Mouse (Mus musculus) kidney, adult 11 months (tissue): ENCODE data around the gene Fxyd4.

Experiments used
- DNase-seq: peaks from one replicate; pipeline ENCODE4 v3.0.0; 2022

The Fxyd4 gene

DNA sequence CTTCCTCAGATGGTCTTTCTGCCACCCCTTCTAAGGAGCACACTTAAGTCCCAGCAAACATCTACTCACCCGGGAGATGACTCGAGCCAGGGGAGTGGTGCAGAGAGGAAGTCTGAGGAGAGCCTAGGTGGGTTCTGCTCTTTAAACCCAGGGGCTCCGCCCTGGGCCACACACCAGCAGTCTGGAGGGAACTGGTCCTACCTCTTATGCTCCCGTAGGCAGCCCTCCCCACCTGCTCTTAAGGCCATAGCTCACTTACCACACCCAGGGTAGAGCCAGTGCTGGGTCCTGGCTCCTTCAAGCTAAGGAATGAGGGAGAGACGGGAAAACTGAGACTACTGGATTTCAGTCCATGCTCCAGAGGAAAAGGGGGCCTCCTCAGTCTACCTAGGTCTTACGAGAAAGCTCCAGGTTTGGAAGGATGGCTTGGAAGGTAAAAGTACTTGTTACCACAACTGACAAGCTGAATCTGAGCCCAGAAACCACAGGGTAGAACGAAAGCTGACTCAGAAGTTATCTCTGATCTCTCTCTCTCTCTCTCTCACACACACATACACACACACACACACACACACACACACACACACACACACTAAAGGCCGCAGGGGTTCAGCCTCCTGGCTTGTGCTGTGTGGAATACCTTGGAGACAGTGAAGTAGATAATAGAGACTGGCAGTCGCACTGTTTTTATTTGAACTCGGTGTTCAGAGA is at the start of gene Fxyd4:
Gene Fxyd4 (minus strand): TSS at position 471 of the 711 bp plus-strand sequence.
- DNase-seq = peak; percentile 40

DNA sequence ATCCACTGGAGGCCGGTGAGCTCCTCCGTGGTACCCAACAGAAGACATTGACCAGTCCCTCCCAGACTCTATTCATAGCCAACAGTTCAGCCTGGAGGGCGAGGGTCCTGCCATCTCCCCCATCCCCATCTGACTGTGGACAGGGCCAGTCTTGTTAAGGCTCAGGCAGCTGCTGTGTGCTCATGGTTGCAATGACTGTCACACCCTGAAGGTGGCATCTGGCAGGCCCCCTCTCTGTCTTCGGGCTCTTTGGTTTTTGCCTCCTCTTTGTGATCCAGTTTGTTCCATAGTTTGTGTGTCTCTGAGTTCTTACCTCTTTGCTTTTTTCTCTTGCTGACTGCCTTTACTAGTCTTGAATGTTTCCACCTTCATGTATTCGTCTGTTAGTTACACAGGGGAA is 49.7 kb upstream of the Fxyd4 start:
- no peak for DNase-seq

DNA sequence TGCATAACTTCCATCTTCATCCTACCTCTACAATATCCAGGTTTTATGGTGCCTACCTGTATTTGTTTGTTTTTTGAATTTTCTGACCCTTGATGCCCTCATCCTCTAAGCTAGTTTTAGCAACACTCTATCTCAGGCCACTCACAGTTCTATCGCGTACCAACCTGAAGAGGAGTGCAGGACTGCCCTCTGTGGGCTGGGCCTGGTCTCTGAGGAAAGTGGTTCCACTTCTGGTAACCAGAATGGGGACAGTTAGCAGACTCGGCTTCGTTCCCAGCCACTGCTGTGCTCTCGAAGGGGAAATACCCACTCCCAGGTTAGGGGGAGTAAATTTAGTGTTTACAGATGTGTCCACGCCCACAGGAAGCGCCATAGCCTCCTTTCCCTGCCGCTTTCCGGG is 29.2 kb upstream of the Fxyd4 start:
- DNase-seq = peak; percentile 8

DNA sequence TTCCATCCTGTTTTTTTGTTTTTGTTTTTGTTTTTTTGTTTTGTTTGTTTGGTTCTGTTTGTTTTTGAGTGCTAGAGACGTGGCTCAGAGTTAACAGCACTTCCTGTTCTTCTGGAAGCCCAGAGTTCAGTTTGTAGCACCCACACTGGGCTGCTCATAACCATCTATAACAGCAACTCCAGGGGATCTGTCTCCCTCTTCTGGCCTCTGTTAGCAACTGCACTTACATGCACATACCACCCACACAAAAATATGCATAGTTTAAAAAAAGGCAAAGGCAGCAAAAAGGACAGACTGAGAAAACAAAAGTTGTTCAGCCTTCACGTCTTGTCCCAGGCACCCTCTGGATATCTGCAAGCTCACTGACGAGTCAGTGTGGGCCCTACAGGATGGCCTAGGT is 25.7 kb upstream of the Fxyd4 start:
- no peak for DNase-seq

DNA sequence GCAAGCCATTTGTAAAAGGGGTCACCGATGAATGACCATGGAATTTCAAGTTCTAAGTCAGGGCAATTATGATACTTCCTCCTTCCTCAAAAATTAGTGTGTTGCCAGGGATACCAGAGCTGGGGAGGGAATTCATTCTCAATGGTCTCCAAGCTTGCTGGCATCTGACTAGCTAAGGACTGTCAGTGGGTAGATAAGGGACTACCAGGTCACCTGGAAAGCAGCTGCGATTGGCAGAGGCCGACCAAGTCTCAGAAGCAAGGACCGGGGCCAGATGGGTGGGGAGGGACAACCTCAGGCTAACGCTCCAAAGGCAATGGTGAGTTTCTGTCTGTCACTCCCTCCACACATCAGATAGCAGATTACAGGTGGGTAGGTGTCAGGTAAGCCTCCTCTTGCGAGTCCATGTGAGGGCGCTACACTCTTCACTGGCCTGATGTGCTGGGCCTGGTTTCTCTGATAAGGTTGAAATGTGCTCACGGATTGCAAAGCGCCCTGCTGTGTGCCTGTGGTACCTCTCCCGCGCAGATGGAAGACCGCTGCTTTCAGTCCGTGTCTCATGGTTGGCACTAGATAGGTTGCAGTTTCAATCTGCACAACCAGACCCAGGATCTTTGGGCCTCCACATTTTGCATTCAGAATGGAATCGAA is 19.5 kb upstream of the Fxyd4 start:
- DNase-seq = peak; percentile 31

DNA sequence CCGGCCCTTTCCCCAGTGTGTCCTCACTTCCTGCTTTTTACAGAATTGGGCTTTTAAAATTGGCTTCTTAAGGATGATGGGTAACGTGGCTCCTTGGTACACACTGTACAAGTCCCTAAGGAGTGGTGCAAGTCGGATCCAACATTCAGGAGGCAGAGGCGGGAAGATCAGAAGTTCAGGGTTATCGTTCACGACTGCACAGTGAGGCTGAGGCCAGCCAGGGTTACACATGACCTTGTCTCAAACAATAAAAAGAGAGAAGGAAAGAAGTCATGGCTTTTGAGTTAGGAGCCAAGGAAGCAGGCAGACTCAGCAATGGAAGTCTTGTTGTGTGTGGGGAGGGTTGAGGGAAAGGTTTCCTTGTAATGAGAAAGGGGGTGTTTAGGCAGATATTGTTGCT is 18.7 kb upstream of the Fxyd4 start:
- DNase-seq = no peak

DNA sequence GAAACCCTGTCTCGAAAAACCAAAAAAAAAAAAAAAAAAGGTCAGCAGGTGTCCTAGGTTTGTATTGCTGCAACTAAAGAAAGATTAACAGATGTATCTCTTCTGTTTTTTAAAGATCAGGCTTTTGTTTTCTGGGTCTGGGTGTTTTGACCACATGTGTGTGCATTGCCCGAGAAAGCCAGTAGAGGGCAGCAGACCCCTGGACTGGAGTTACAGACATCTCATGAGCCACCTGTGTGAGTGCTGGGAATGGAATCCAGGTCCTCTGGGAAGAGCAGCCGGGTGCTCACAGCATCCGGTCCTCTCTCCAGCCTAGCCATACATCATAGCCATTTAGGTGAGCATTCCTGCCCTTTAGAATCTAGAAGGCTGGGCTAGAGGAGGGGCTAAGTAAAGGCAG is 14.8 kb upstream of the Fxyd4 start:
- DNase-seq = no peak

DNA sequence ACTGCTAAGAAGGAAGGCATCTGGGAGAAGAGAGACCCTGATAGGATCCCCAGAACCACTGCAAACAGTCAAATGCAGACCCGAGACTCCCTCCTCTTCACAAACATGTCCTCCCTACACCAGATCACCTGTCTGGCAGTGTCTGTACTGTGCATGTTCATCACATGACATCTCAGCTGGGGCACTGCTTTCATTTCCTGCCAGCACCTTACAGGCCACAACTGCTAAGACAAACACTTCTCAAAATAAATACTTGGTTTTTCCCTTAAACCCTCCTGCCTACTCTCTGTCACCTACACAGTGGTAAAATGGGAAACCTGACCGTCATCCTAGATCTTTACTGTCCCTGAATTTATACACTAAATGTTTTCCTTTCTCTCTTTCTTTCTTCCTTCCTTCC is 6.4 kb upstream of the Fxyd4 start:
- DNase-seq = no peak

DNA sequence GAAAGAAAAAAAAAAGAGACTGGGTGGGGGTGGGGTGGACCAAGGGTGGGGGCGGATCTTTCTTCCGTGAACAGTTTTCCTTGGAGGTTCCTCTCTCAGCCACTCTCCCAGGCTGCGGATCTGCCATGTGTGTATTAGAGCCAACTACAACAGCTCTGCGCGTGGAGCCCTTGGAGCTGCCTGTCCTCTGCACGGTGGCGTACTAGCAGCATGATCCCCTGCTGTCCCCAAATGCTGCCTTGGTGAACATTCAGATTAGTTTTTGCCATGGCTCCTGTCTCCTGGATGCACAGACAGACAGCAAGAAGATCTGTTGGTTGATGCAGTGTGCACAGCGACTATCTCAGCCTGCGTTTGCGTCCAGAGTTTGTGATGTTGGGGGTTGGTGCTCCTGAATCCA is 5.3 kb upstream of the Fxyd4 start:
- no peak for DNase-seq

DNA sequence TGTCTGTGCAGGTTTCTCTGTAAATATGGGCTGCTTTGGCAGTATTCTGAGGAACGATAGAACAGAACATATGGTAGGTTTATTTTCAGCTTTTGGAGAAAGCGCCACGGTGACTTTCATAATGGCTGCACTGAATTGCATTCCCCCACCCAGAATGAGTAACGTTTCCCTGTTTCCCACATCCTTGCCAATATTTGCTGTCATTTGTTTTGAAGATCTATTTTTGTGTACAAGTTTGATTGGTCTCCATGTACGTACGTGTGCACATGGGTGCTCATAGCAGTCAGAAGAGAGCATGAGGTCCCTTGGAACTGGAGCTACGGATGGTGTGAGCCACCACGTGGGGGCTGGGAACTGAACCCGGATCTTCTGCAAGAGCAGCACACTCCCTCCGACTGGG is 1.5 kb upstream of the Fxyd4 start:
- DNase-seq = no peak

DNA sequence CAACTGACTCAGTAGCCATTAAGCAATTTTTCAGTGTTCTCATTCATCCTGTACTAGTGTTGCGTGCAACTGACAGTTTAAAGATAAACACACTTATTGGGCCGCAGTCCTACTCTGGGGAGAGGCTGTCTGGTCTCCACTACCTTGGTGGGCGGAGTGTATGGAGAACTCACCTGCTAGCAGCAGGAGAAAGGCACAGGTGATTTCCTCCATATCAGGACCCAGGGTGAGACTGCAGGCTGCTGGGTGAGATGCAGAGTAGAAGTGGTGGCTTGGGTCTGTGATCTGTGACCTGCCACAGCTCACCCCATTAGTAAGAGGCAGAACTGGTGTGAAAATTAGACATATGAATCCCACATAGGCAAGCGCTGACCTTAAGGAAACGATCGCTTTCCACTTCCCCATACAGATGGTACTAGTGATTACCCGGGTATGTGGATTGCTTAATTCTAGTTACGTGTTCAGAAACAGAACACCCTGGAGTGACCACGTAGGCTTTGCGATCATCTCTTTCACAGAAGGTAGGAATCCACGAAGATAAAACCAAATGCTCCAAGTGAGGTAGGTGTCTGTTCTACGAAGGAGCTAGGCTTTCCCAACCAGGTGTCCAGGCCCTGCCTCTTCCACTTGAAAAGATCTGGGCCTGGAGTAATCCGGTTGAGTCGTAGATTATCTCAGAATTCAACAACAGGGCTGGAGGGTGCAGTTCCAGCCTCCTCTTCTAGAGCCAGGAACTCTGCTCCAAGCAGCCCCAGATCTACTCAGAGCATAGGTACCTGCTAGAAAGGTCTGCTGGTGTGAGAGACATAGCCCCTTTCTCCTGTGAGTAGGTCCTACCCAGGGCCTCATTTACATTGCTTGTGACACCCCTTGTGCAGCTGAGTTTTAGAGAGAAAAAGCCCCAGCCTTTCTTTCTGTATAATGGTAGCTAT is 1.5 kb downstream of the Fxyd4 start:
- no peak for DNase-seq

DNA sequence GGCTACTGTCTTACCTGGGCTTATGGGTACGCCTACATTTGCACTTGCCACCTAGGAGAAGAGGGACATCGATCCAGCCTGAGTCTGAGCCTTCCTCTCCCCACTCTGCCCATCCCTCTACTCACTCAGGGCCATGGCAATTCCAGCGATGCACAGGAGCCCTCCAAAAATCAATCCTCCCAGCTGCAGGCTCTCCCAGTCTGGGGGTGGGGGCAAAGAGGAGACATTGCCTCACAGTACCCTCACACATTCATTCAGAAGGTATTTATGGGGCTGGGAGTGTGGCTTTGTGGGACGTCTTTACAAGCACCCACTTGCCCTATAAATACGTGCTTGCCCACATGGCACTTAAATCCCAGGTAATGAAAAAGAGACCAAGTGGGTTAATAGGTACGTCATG is 3.2 kb downstream of the Fxyd4 start:
- no peak for DNase-seq

DNA sequence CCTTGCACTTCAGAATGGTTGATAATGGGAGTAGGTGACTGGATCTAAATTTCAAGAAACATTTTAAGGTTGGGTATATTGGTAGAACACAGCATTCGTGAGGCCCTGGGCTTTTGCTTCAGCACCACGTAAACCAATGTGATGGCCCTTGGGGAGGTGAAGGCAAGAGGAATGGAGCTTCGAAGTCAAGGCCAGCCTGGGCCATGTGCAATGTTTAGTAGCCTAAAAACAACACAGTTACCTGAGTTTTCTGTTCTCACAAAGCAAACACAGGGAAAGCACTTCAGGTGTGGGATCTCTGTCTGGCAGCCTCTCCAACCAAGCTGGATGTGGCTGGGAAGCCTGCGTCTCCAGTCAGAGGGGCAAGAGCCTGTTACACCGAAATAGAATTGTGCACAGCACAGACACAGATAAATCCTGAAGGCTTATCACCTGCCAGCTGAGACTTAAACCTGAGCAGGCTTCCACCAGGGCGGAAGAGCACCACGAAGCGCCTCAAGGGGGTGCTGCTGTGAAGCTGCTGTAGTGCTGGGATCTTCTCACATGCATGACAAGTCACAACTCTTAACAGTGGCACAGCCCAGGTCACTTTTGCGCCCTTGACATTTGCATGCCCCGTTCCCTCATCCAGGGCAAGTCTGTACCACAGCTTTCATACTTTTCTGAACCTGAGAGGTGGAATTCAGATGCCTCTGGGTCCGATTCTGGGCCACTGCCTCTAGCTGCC is 5.0 kb downstream of the Fxyd4 start:
- peak; percentile 20 for DNase-seq

DNA sequence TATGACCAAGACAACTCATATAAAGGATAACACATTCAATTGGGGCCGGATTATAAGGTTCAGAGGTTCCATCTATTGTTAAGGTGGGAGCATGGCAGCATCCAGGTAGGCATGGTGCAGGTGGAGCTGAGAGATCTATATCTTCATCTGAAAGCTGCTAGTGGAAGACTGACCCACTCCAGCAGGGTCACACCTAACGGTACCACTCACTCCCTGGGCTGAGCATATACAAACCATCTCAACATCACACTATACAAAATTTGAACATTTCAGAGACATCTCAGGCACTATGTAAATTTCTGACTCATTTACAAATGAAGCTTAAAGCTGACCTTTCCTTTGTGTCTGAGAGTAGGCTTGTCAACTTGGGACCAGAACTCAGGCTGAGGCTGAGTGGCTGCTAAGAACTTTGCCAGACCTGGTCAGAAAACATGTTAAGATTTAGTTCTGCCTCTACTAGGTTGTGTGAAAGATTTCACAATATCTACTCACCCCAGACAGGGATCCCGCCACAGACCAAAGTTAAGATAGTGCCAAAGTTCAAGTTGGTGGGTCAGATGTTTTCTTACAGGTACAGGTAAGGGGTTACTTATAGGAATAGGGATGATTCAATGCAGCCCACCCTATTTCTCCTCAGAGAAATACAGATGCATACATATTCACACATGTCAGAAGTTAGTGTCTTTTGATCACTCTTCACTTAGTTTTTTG is 7.4 kb downstream of the Fxyd4 start:
- DNase-seq = no peak

DNA sequence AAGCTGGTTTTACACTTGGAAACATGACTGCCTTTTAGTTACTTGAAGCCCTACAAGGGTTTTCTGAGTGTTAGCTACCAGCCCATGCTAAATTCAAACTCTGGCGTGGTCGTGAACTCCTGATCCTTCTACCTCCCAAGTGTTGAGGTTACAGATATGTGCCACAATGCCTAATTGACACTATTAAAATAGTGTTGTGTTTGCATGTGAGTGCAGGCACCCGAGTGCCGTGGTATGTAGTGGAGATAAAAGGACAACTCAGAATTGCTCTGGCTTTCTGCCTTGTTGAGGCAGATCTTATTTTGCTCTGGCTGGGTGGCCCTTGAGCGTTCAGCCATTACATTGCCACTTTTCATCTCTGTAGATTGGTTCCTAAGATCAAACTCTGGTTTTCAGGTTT is 8.7 kb downstream of the Fxyd4 start:
- DNase-seq = no peak

DNA sequence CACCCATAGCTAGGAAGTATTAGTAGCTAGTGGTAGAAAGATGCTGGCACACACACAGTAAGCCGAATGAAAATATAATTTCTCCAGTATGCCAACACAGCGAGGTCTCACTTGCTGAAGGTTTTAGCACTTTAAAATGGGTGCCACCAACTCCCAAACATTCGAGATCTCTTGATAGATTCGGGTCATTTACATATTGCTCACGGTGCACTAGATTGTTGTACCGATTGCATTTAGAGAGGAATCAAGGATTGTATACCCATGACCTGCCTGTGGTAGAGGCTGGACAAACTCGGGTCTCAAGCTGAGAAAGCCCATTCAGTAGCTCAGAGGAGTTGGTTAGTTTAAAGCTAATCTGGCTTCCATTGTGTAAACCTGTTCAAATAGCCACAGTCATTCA is 9.5 kb downstream of the Fxyd4 start:
- DNase-seq = no peak

DNA sequence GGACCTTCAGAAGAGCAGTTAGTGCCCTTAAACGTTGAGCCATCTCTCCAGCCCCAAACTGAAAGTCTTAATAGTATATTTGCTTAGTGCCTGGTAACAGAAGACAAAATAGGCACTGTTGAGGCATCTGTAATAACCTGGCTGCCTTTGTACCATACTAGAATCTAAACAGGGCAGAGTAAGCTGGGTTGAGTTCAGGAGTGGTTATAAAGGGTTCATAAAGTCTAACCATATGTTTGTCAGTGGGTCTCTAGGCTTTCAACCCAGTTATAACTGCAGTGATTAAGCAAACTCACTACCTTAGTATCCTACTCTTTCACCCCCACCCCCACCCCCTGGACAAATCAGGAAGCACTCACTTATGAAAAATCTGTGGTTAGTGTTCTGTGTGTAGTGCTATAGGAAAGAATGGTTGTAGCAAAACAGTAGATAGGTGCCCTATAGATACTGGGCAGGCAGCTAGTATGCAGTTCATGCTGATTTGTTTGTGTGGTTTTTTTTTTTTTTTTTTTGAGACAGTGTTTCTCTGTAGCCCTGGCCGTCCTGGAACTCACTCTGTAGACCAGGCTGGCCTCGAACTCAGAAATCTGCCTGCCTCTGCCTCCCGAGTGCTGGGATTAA is 10.5 kb downstream of the Fxyd4 start:
- no peak for DNase-seq

DNA sequence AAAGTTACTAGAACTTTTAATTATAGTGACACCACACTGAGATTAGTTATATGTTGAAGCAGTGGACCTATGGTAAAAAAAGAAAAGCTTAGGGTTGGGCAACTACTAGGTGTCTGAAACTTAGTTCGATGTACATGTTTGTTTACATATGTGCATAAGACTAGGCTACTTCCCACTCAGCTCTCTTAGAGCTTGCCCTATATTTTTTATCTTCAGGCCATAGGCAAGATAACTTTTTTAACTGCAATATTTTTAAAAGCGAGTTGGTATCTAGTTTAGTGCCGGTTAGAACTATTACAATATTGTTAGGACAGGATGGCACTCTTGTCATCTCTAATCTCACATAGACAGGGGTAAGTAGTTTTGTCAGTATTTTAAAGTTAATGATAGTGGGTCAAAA is 15.5 kb downstream of the Fxyd4 start:
- DNase-seq = no peak

DNA sequence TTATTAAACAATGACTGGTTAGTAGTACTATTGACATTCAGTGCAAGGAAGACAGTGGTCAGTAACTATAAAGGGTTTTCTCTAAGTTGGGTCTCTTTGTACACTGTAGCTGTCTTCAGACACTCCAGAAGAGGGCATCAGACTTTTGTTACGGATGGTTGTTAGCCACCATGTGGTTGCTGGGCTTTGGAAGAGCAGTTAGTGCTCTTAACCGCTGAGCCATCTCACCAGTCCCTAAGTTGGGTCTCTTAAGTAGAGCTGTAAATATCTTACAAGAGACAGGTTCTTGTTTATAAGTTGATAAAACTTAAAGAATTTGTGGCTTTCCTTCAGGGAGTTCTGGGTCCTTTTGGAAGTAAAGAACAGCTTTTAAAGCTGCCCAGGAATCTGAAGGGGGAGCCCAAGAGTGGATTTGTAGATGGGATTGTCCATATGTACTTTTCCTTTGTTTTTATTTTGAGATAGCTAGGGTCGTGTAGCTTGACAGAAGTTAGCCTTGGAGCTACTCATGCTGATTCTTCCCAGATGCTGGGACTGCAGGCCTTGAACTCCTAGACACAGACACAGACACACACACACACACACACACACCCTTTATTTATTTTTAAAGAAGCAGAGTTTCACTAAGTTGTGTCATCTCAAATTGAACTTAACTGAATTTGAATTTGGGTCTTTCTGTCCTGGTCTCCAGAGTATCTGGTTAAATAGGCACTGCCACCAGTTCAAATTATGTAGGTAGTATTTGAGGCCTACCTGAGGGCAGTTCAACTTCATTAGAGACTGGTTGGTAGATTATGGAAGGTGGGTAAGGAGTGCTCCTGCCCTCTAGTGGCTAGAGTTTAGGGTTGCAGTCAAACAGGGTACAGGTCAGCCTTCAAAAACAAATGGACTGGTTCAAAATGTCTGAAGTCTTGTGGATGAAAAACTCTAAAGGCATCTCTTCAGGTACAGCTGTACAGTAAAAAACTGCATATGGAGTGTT is 16.5 kb downstream of the Fxyd4 start:
- peak; percentile 47 for DNase-seq

DNA sequence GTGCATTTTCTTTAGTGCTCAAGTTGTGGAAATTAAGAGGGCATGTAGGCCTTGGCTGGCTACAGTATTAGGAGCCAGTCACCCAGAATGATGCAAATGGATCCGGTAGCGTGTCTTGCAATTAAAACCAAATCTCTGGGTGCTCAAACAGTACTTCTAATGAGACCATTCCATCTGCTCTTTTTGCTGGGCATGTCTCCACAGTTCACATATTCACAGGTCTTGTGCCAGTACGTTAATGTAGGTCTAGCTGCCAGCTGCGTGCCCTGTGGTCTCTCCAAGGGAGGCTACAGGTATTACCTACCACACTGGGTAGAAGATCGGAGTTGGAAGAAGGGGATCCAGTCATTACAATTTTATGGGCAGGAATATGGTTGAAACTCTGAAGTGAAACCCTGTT is 19.4 kb downstream of the Fxyd4 start:
- no peak for DNase-seq

DNA sequence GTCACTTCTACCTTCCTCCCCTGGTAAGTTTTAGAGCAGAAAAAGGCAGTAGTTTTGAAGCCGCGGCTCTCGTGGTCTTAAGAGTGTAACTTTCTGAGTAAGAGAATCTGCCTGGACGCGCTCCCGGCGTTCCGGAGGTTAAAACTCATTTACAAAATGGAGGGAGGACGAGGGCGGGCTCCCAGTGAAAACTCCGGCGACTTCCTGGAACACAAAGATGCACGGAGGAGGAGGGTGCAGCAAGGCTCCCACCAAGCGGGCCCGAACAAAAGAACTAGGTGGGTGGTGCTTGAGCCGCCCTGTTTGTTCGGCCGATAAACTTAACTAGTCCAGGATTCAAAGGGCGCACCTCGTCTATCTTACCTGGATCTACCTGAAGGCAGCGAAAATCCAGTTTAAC is 19.9 kb downstream of the Fxyd4 start:
- DNase-seq = peak; percentile 70
